Mouse (Mus musculus): Measurements from ENCODE around the gene Il6ra.
"Not testable (repeated sequence)": the region's sequence is repeated elsewhere in the genome, so short reads cannot be mapped to it uniquely, and the experiment has no call there.

Gene Il6ra

GRCm38 (mm10) chr3:89875781-89876180 lies 37.2 kb downstream of the Il6ra start:
- DNase-seq (ENCODE audit: low spot score in 2 of 2): no peak

DNA sequence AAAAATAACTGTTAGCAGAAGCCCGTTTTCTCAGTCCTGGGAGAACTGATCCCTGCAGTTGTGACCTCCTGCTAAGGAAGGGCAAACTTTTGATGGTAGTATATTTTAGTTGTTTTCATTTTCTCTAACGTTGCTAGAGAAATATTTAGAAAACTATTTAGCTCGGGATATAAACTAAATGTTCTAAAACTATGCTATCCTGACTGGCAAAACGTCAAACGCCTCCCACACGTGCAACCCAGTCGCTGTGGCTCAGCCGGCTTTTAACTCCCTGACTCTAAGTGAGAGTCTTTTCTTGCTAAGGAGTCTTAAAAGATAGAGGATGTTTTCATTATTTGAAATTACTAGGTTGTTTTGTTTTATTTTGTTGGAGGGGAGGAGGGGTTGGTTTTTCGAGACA lies 38.0 kb downstream of the Il6ra start:
- DNase-seq (ENCODE audit: low spot score in 2 of 2): no peak

GRCm38 (mm10) chr3:89874076-89874475 lies 38.9 kb downstream of the Il6ra start:
- no peak for DNase-seq (ENCODE audit: low spot score in 2 of 2)

DNA sequence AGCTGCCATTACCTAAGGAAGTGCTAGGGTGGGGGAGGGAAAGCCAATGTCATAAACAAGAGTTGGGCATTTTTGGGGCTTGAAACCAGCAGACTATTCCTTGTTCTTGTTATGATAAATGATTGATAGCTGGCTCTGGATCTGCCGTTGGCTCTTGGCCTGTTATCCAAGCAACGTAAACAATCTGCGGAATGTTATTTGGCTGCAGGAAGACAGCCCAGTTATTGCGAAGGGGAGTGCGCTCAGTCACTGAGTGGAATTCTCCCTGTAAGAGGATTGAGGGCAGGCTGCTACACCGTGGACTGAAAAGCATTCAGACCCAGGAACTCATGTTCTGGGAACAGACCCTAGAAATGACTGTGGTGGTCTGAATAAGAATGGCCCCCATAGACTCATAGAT lies 40.3 kb downstream of the Il6ra start:
- no peak for DNase-seq (ENCODE audit: low spot score in 2 of 2)

- peak; percentile 45 to 60 for DNase-seq (ENCODE audit: low spot score in 2 of 2)
Measured at GRCm38 (mm10) chr3:89872209-89872608, 40.8 kb downstream of the Il6ra start.

DNA sequence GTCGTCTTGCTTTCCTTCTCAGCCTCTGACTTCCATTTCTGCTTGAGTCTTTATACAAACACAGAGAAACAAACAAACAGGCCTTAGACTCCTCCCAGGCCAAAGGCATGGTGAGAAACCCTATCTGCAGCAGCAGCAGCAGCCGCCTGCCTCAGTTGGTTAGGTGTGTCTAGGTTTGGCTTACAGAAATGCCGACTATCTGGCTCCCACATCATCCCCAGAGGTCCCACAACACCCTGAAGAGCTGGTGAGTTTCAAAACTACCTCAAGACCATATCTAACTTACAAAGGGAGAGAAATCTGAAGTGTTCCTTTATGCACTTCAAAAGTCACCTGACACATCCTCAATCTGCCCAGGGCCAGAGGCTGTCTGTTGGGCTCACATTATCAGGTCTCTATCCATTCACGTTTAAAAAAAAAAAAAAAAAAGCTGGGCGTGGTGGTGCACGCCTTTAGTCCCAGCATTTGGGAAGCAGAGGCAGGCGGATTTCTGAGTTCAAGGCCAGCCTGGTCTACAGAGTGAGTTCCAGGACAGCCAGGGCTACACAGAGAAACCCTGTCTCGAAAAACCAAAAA lies 41.6 kb downstream of the Il6ra start:
- DNase-seq (ENCODE audit: low spot score in 2 of 2): no peak

- DNase-seq (ENCODE audit: low spot score in 2 of 2): no peak
Measured at GRCm38 (mm10) chr3:89870472-89871271, 42.3 kb downstream of the Il6ra start.

- no peak for DNase-seq (ENCODE audit: low spot score in 2 of 2)
Measured at GRCm38 (mm10) chr3:89869556-89869955, 43.4 kb downstream of the Il6ra start.

- no peak for DNase-seq (ENCODE audit: low spot score in 2 of 2)
Measured at GRCm38 (mm10) chr3:89868956-89869355, 44.0 kb downstream of the Il6ra start.

GRCm38 (mm10) chr3:89868357-89868756 lies 44.6 kb downstream of the Il6ra start:
- no peak for DNase-seq (ENCODE audit: low spot score in 2 of 2)

GRCm38 (mm10) chr3:89867651-89868050 lies 45.3 kb downstream of the Il6ra start:
- DNase-seq (ENCODE audit: low spot score in 2 of 2): no peak

GRCm38 (mm10) chr3:89865764-89866163 lies 47.2 kb downstream of the Il6ra start:
- no peak for DNase-seq (ENCODE audit: low spot score in 2 of 2)

GRCm38 (mm10) chr3:89865020-89865419 lies 48.0 kb downstream of the Il6ra start:
- no peak for DNase-seq (ENCODE audit: low spot score in 2 of 2)

DNA sequence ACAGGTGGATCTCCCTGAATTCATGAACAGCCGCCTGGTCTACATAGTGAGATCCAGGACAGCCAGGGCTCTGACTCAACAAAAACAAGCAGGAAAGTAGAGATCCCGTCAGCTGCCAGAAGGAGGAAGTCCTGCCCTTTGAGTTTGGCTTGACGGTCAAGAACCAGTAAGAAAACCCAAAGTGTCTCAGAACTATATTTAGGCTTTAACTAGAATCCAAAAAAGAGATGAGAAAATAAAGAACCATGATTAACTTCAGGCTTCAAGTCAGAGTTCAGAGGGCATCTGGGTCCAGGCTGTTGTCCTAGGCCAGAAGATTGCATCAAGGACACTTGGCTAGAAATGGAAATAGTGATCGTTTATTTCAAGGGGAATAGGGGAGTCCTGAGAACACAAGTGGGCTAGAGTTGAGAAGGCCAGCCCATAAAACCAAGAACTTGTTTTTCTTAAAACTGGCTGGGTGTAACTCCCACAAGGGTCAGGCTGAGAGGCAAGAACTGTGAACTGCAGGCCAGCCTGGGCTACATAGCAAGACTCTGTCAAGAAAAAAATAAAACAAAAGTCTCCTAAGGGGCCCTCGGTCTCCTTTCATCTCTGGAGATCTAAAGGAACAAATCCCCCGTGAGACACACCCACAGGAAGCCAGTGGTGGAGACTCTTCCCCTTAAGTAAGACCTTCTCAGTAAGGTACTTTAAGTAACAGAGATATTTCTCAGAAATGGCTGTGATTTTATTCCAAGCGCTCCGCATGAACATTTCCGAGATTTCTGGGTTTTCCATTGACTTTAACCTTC lies 49.1 kb downstream of the Il6ra start:
- DNase-seq (ENCODE audit: low spot score in 2 of 2): peak; percentile 37 to 61

GRCm38 (mm10) chr3:89863276-89863675 lies 49.7 kb downstream of the Il6ra start:
- DNase-seq (ENCODE audit: low spot score in 2 of 2): not testable (repeated sequence)

DNA sequence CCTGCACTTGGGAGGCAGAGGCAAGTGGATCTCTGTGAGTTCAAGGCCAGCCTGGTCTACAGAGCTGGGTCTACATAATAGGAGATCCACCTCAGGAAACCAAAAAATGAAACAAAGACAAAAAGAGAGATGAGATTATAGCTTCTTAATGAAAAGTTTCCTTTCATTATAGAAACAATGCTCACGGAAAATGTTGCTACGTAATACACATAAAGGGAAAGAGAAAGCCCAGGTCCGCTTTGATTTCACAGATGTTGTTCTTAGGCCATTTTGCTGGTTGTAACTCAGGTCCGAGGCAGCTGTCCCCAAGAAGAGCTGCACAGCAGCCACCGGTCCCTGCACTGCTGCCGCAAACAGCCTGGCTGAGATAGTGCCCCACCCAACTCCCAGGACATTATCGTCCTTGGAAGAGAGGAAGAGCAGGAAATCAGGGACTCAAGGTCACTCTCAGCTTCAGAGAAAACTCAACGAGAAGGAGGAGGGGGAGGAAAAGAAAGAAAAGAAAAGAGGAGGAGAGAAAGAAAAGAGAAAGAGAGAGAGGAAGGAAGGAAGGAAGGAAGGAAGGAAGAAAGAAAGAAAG lies 50.7 kb downstream of the Il6ra start:
- DNase-seq (ENCODE audit: low spot score in 2 of 2): no peak

GRCm38 (mm10) chr3:89861070-89861469 lies 51.9 kb downstream of the Il6ra start:
- peak; percentile 70 to 88 for DNase-seq (ENCODE audit: low spot score in 2 of 2)

- no peak for DNase-seq (ENCODE audit: low spot score in 2 of 2)
Measured at GRCm38 (mm10) chr3:89860343-89860742, 52.7 kb downstream of the Il6ra start.

DNA sequence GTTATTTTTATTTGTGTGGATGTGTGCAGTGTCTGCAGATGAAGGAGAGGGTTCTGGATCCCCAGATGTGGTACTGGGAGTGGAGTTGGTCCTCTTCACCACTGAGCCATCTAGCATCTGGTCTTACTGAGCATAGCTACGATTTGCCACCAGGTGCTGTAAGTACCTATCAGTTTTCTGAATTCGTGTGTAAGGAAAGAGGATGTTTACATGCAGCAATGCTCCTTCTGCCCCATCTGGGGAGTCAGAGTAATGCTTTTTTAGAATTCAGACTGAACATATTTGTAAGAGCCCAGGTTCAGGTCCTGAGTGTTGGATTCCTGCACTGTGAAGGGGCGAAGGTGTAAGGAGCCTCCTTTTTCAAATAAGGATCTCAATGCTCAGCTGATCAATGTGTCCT lies 53.1 kb downstream of the Il6ra start:
- no peak for DNase-seq (ENCODE audit: low spot score in 2 of 2)

DNA sequence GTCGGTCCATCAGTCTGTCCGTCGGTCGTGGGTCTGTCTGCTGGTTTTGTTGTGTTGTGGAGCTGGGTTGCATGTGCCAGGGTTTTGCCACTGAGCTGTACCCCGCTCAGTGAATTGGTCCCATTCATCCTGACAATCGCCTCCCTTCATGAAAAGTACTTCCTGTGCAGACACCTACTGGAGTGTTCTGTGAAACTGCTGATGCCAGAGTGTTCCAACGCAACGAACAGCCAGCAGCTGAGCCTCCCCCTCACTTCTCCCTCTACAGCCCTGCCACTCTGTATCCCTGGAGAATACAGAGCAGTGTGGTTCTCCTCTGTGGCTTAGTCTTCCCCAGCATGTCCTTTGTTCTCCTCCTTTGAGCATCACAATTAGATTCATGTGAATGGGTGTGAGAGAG lies 54.1 kb downstream of the Il6ra start:
- DNase-seq (ENCODE audit: low spot score in 2 of 2): no peak

DNA sequence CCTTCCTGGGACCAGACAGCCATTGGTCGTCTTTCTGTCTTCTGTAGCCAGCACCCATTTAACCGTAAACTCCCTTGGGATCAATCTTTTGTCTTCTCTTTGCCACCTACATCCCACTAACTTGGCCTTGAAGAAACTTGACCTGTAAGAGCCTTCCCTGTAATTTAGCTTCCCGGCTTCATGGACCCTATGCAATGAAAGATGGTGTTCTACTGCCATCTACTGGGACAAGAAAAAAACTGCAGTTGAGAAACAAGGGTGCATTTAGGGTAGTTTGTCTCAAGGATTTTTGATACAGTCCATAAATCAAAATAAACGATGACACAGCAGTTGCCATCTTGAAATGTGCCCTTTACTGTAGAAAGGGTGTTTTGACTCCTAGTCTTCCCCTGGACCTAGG lies 54.9 kb downstream of the Il6ra start:
- DNase-seq (ENCODE audit: low spot score in 2 of 2): no peak

DNA sequence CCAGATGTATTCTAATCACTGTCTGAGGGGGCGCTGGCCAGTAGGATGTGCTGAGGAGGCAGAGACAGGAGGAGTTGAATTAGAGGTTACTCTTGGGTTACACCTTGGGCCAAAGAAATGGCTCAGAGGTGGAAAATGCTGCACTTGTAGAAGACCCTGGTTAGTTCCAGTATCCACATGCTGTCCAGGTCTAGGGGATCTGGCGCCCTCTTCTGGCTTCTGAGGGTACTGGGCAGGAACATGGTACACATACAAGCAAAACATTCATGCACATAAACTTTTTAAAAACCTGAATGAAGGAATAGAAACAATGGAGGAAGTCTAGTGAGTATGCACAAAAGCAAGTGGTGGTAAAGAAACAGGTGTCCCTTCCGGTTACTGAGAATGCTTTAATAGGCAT lies 55.6 kb downstream of the Il6ra start:
- DNase-seq (ENCODE audit: low spot score in 2 of 2): no peak
